Mouse (Mus musculus): ENCODE results near the gene Cdkl1. TPM values are rescaled to one million over a fixed set of nuclear protein-coding genes. Genes with fewer than 3 reads are reported as not detected.
A peak's percentile ranks its signal among the peaks of the same experiment; 100 is the strongest.

Gene Cdkl1
- total RNA-seq, 2 experiments from 2014 or later = 3.3 to 4.3 TPM

- DNase-seq = no peak
Observed at GRCm38 (mm10) chr12:69783247-69784025, 7.6 kb downstream of the Cdkl1 start.

DNA sequence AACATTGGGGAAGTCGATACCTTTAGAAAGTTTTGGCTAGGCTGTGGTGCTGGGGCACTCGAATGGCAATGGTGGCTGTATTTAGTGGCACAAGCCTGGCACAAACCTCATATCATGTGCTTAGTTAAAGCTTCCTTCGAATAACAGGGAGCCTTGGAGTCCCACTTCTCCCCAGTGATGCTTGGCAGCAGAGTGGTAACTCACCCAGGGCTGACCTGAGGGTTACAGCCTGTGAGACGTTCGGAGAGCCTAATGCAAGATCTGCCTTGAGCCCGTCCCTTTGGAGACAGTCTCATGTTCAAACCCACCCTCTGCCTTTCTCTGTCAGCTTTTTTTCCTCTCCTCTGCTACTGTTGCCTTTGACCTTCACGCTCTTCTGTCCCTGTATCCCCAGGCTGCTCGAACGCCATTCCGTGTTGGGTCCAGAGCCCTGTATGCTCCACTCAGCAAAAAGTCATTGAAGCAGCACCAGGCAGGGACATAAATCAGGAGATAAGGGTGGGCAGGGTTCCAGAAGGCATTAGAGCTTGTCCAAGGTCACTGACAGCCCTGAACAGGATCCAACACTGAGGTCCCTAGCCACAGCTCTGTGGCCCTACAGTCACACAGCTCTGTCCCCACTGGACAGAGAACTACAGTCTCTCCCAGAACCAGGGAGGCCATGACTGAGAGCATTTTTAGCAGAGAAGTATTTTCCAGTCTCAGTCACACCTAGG lies 9.0 kb downstream of the Cdkl1 start:
- DNase-seq = peak; percentile 90

DNA sequence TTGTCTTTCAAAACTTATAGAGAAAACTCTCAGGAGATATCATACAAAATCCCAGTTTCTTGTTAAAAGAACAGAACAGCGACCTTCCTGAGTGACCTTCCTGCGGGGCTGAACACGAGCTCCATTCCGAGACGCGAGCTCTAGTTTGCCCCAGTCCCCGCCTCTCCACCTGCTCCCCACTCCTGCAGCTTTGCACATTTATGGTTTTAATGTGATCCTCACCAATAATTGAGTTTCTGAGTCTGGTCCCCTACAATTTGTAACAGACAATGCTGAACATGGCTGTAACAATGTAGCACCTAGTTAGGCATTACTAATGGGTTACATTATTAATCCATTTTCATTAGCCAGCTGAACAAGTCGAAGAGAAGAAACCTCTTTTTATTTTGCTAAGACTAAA lies 9.6 kb downstream of the Cdkl1 start:
- no peak for DNase-seq

DNA sequence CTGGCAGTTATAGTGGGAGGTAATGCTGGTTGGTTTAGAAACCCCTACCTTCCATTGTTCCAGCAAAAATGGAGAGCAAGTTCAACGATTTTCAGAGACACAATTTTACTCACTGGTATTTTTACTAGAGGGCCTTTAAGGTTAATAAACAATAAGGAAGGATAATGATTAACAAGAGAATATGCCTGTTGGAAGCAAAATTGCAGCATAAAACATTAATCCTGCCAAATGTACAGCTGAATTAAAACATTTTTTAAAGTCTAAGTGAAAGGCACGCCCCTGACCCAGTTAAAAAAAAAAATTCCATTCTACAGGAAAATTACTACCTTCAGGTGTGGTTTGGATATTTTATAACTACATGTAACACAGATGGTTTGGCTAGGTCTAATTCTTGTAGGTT lies 13.1 kb downstream of the Cdkl1 start:
- DNase-seq = no peak

DNA sequence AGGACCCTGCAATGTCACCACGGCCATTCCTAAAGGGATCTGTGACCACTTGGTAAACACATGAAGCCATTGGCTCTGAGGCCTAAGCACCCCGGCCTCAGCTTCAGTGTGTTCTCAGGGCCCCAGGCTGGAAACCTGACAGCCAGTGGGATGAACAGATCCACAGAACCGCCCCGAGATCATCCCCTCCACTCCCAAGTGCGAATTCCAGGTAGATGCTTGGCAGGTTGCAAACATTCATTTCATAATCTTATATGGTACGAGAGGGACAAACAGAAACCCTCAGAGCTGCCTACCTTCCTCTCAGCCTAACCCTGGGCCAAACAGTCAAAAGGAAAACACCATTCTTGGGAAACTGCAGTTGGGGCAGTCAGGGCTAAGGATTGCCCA lies 13.7 kb downstream of the Cdkl1 start:
- no peak for DNase-seq

DNA sequence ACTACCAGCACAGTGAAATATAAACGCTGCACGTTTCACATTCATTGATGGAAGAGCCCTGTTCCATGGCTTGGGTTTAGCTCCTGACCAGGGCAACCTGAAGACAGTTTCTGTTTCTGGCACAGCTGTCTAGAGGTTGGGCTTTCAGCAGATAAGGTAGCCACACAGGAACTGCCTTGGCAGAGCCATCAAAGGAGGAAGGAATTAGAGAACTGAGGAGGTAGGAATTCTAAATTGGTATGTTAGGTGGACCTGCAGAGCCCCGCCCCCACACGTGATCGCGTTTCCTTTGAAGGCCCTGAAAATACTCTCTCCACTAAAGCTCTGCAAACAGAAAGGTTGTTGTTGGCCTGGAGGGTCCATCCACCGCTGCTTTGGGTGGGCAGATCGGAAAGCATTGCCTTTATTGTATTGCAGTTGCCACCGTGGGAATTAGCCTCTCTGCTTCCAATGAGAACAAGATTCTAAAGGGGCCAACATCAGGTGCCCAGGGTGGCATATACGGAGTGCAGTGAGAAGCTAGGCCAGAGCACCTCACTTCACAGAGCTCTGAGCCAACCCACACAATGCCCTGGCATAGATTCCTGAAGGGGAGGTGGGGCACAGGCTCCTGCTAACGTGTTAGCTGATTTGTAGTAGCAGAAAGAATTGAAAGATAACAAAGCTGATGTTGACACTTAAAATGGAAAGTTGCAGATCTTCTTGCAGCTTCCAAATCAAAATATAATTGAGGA lies 14.3 kb downstream of the Cdkl1 start:
- no peak for DNase-seq

- DNase-seq = no peak
Observed at GRCm38 (mm10) chr12:69768841-69769240, 22.2 kb downstream of the Cdkl1 start.

- DNase-seq = no peak
Observed at GRCm38 (mm10) chr12:69767476-69768258, 23.4 kb downstream of the Cdkl1 start.

DNA sequence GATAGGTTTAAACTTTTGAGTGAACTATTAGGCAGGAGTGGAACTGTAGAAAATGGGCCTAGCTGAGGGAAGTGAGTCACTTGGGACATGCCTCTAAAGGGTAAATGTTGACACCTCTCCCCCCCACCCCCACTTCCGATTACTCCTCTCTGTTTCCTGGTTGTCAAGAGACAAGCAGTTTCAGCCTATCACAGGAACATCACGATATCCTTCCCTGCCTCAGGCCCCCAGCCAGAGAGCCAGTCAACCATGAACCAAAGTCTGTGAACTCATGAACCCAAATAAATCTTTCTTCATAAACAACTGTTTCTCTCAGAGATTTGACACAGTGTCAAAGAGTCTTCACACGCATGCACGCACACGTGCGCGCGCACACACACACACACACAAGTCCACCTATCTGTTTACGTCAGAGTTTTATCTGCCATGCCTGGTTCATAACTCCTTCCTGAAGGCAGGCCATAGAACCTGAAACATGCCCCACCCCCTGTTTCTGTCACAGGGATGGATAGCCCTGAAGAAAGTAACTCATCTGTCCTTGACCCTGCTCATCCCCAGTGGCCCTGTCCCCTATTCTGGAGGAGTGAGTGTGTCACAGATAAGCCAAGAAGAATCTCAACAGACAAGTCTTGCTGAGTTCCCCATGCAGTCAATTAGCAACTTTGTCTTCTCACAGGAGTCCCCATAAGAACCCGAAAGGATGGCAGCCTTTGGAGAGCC lies 24.7 kb downstream of the Cdkl1 start:
- DNase-seq = no peak

DNA sequence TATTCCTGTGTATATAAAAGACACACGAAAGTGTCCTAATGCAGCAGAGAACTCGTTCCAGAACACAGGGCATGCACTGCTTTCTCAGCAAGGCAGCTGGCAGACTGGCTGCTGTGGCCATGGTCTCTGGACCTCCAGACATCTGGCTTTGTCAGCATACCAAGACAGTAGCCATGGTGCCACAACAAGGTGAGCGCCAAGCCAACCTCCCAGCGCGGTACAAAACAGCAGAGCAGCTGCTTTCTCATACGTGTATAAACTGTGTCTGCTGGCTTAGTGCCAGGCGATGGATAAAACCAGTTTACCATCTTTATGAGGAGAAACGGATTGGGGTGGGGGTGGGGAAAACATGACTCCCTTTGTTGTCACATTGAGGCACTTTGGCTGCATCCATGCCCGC lies 25.5 kb downstream of the Cdkl1 start:
- DNase-seq = no peak

DNA sequence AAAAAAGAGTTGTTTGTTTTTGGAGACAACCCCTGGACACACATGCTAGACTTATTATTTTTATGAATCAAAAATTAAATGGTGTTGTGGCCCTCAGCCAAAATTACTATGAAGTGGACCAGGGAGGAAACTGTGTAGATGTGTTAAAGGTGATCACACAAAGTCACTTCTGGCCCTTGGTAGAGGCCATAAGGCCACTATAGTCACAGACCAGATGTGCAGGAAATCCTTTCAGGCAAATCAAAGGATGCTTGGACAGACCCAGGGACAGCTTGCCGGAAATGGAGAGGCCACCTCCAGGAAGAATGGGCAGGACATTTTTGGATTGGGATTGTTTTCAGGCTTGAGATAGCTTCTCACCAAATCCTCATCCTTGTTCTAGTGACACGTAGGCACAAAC lies 29.5 kb downstream of the Cdkl1 start:
- DNase-seq = no peak

- DNase-seq = no peak
Observed at GRCm38 (mm10) chr12:69760743-69761406, 30.2 kb downstream of the Cdkl1 start.

DNA sequence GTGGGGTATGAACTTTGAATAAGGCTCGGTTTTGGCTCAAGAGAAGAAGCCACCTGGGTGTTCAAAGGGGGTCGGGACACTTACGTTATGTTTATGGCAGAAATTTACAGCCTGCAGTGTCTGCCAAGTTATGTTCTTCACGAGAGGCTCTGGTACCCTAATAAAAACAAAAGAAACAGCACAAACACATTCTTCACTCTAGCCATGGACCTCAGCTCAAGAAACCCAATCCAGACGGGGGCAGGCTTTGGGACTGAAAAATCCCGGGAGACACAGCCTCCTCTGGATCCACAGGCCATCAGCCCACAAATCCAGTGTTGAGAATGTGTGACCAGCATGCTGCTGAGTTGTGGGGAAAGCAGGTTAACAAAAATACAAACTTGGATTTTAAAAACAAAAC lies 31.1 kb downstream of the Cdkl1 start:
- DNase-seq = no peak

- DNase-seq = no peak
Observed at GRCm38 (mm10) chr12:69759267-69759885, 31.7 kb downstream of the Cdkl1 start.

DNA sequence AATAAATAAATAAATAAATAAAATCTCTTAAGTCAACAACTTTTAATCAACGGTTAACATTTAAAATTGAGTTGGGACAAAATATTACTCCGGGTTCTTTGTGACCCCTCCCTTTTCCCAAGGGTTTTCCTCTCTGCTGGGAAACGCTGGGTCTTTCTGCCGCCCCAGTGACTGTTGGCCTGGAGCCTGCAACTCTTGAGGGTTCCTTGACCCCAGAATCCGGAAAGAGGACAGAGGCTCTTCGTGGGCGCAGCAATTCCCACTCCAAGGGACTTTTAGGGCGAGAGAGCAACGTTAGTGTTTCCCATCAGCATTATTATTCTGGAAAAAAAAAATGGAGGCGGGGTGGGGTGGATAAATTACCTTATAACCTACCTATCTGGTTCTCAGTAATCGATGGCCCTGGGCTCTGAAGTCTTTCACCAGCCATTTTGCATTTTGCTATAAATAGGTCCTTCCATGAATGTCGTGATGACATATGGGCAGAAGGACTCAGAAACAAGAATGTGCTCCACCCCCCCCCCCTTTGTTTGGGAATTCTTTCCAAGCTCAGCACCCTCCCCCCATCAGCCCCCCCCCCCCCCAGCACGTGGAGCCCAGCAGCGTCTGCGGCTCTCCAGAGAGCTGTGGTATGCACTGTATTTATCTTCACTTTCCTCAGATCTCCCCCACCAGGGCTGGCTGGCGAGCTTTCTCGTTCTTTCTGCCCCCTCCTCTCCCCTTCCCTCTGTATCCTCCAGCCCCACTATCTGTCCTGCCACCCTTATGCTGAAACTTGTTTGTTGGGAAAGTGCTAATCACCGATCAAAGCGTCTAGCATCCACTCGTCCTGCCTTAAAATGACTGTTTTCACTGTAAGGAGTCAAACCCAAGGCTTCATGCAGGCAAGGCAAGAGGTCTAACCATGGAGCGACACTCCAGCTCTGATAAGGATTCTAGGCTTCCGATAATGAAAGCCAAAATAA lies 32.6 kb downstream of the Cdkl1 start:
- DNase-seq = peak; percentile 35

DNA sequence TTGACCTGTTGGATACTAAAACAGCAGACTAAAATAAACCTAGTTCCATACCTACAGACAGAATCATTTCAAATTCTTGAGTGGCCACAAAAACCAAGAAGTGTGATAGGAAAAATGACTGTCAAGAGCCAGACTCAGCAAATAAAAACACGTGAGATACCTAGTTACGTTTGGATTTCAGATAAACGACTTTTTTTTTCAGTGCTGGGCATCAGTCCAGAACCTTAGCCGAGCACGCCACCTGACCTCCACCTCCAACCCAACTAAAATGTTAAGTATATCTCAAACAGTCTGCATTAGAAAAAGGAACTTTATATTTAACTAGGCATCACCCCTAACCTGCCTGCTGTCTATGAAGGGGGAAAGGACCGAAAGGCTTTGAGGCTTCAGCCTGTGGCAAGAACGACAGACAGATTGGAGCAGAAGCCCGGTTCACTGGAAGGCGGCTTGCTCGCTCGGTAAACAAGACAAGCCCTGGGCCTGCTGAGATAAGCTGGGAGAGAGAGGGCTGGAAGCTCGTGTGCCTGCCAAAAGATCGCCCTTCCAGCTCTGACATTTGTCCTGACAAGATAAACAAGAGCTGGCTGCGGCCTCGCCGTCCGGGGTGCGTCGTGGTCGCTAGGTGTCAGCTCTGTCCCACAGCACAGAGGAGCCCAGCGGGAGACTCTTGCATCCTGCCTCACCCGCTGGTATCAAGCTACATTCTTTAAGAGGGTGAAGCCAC lies 33.5 kb downstream of the Cdkl1 start:
- DNase-seq = peak; percentile 90

DNA sequence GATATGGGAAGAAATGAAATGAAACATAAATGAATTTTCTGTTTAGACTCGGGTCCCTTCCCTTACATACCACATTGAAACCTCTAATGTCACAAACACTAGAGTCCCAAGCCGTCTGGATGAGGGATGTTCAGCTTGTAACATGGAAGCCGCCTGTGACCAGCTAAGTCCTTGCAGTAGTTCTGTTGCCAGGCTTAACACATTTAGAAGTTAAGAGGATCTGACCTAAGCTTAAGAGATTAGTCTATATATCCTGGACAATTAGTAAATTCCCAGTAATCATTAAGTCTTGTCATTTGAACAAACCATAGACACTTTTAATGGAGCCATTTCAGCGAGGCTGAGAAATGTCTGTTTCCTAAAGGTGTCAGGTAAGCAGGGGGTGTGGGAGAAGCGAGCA lies 35.1 kb downstream of the Cdkl1 start:
- DNase-seq = no peak

DNA sequence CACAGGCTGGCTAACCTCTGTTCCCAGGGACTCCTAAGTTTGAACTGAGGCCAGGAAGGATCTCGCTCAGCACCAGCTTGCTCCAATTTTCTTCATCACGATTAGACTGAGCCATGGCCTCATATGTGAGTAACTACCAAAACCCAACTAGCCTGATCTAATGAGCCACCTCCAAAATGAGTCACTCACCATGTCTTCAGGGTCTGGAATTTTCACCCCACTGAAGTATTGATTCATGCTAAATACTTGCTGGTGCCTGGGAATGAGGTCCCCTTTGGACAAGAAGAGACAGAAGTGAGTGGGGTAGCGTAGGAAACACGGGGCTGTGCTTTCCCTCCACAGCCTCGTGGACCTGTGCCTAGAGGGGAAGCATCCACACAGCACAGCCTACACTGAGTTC lies 37.1 kb downstream of the Cdkl1 start:
- no peak for DNase-seq

GRCm38 (mm10) chr12:69751864-69752341 lies 39.2 kb downstream of the Cdkl1 start:
- DNase-seq = peak; percentile 36
